Mouse (Mus musculus) stomach, embryonic 16.5 days (tissue): ENCODE measurements at regions not wholly inside any gene's neighbourhood (a gene's known extent, or its start where the extent isn't known, plus 50 kb on each side); places are given as distances from the start of the nearest gene placed in this dataset.

Experiments
- ATAC-seq: fragments of 200-750 bp; cut with Nextera tagmentation; 2 replicates; pipeline ENCODE4 v1.8.0; 2017; ENCODE audit warnings: moderate number of reproducible peaks, moderate TSS enrichment; ENCODE audit not compliant: insufficient read depth, low FRiP score
- H3K27ac ChIP-seq: fragments of 300-500 bp; sonication (generic); 2 replicates; pipeline ENCODE4 v1.5.1; 2014; ENCODE audit warnings: low read length
- H3K27me3 ChIP-seq: fragments of 300-500 bp; sonication (generic); 2 replicates; pipeline ENCODE4 v1.6.1; 2014; ENCODE audit warnings: low read length, control low read depth, mixed read lengths; ENCODE audit not compliant: control insufficient read depth, insufficient read depth
- H3K36me3 ChIP-seq: fragments of 300-500 bp; sonication (generic); 2 replicates; pipeline ENCODE4 v1.6.1; 2014; ENCODE audit warnings: low read length; ENCODE audit not compliant: control insufficient read depth, insufficient read depth
- H3K4me1 ChIP-seq: fragments of 300-500 bp; sonication (generic); 2 replicates; pipeline ENCODE4 v1.6.1; 2014; ENCODE audit warnings: low read length, control low read depth, mixed read lengths; ENCODE audit not compliant: control insufficient read depth, insufficient read depth
- H3K4me2 ChIP-seq: fragments of 300-500 bp; sonication (generic); 2 replicates; pipeline ENCODE4 v1.6.1; 2014; ENCODE audit warnings: low read depth, low read length, mixed read lengths
- H3K4me3 ChIP-seq: fragments of 300-500 bp; sonication (generic); replicated peaks from 2 replicates; pipeline ENCODE4 v1.5.1; 2014; ENCODE audit warnings: mild to moderate bottlenecking, low read length
- H3K9ac ChIP-seq: fragments of 300-500 bp; sonication (generic); 2 replicates; pipeline ENCODE4 v1.6.1; 2014; ENCODE audit warnings: low read length
- H3K9me3 ChIP-seq: fragments of 300-500 bp; sonication (generic); replicated peaks from 2 replicates; pipeline ENCODE4 v1.6.1; 2016; ENCODE audit warnings: low read length, control low read depth; ENCODE audit not compliant: control insufficient read depth
- WGBS: fragments of 180-500 bp; shearing (Covaris S2); extraction: QIAGEN DNeasy Blood & Tissue Kit; methylation state at CpG from one replicate; pipeline ENCODE4 v1.1.7; 2014; 5-methylcytosine and 5-hydroxymethylcytosine counted together

DNA sequence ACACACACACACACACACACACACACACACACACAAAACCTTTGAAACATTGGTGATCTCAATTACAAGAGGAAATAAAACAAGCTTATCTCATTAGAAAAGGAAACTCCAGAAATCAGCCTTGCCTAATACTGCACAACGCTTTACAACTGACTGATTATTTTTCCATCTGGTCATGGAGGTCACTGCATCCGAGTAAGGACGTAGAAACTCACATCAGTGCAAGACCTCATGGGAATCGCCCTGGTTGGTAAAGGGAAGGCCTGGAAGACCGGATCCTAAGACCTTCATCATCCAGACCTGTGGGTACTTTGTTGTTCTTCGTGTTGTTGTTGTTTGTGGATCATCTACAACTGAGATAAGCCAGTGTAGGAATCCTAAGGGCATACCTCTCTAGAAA, 77.8 kb upstream of the Sestd1 start:
- no peaks in the 10 kb centered on the region for H3K9me3 ChIP-seq
- no peaks in the 10 kb centered on the region for H3K36me3 ChIP-seq
- no peak overlapping the region for H3K9ac ChIP-seq
- no peak overlapping the region for H3K4me2 ChIP-seq
- 78% methylated on average over 6 of the region's 6 CpGs for WGBS
- no peak for ATAC-seq
- H3K4me1 ChIP-seq, result no peaks in the 10 kb centered on the region
- H3K4me3 ChIP-seq, result no peak overlapping the region
- H3K27me3 ChIP-seq, result no peaks in the 10 kb centered on the region
- H3K27ac ChIP-seq, result no peak overlapping the region

DNA sequence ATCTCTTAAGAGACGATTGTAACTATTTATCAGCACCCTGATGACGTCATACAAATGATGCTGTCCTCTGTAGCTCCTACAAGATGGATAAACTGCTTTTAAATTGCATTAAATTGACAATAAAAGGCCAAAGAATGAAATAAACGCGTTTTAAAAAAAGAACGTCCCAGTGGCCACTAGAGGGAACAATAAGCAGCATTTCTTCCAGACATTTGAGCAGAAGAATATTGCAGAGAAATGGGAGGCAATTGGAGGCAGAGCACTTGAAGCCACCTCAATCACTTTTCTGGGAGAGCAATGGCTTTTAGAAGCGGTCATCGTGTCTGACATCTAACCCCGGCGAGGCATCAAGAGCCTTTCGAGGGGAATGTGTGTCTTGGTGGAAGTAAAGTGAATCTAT, 76.4 kb upstream of the Sestd1 start:
- H3K27ac ChIP-seq, result no peak overlapping the region
- H3K4me2 ChIP-seq, result no peak overlapping the region
- no peak overlapping the region for H3K4me3 ChIP-seq
- WGBS, result 63% methylated on average over 10 of the region's 10 CpGs
- no peaks in the 10 kb centered on the region for H3K9me3 ChIP-seq
- no peak overlapping the region for H3K9ac ChIP-seq
- H3K4me1 ChIP-seq, result 0 out of 2 replicates have a peak, but pooled peaks cover 2% of the 10 kb centered on the region
- ATAC-seq, result no peak
- no peaks in the 10 kb centered on the region for H3K27me3 ChIP-seq
- no peaks in the 10 kb centered on the region for H3K36me3 ChIP-seq

DNA sequence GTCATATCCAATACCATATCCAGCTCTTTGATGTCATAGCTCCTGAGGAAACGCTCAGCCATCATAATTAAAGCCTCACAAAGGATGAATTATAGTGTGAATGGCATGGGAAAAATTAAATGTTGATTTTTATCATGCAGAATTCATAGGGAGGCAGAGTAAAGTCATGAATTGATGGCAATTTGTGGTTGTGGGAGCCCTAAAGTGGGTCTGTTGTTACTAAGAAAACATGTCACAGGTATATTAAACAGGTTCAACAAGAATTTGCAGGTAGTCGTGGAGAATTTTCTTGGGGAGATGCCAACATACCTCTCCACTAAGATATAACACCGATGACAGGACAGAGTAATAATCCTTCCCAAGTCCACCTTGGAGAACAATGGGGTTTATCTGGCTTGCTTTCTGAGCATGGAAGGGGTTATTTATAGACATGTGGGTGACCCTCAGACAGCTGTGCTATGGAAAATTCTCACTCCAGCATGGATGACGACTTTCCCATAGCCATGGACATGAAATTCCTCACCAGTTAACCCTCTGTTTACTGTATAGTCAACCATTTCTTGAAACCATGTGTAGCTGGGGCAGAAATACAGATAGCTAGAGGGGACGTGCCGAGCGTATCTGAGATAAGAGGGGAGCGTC, 71.7 kb upstream of the Sestd1 start:
- Histone ChIP-seq H3K4me3 (no peak overlapping the region), H3K36me3 (no peaks in the 10 kb centered on the region), H3K4me1 (0 out of 2 replicates have a peak, but pooled peaks cover 2% of the 10 kb centered on the region), H3K4me2 (no peak overlapping the region), H3K9me3 (0 out of 2 replicates have a peak, but pooled peaks cover under 1% of the 10 kb centered on the region), H3K9ac (no peak overlapping the region), H3K27ac (no peak overlapping the region), H3K27me3 (no peaks in the 10 kb centered on the region)
- WGBS, result 65% methylated on average over 8 of the region's 8 CpGs
- ATAC-seq, result no peak

DNA sequence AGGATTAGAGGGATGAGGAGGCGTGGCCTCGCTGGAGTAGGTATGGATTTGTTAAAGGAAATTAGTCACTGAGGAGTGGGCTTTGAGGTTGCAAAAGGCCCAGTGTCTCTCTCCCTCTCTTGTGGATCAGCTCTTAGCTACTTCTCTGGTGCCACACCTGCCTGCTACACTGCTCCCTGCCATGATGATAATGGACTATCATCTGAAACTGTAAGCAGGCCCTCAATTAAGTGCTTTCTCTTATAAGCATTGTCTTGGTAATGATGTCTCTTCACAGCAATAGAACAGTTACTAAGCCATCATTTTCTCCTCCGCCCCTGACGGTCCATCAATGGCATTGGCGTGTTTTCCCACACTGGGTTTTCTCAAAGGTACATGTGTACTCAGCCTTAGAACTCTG, 66.6 kb upstream of the Sestd1 start:
- ATAC-seq, result no peak

DNA sequence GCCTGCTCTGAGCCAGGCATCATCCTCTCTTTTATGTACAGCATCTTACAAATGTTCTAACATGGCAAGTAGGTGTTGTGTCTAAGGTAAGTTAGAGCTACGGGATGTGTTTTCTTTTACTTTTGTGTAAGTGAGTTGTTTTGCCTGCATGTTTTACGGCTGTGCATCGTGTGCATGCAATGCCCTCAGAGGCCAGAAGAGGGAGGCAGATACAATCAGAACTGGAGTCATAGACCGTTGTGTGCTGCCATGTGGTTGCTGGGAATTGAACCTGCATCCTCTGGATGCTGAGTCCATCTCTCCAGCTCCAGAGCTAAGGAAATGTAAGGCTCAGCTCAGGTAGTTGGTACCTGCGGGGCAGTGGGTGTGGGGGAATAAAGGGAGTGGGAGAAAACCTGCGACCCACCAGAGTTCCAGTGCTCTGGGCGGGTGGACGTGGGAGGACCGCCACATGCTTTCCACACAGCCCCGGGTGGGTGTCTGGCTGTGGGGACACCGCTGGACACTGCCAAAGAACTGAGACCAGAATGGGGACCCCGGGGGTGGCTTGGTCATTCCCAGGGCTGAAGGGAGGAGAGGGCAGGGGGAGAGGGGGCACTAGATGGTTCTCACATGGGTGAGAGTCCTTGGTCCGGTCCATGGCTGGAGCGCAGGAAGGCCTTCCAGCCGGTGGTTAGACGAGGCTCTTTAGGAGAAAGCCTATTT, 63.5 kb upstream of the Sestd1 start:
- Histone ChIP-seq H3K4me1 (no peaks in the 10 kb centered on the region), H3K9me3 (0 out of 2 replicates have a peak, but pooled peaks cover 4% of the 10 kb centered on the region), H3K27ac (no peak overlapping the region), H3K9ac (no peak overlapping the region), H3K27me3 (no peaks in the 10 kb centered on the region), H3K4me3 (no peak overlapping the region), H3K36me3 (no peaks in the 10 kb centered on the region), H3K4me2 (no peak overlapping the region)
- WGBS, result 91% methylated on average over 16 of the region's 16 CpGs
- no peak for ATAC-seq

More for the DNA sequence above, 66.6 kb upstream of the Sestd1 start:
- Histone ChIP-seq H3K27me3 (no peaks in the 10 kb centered on the region), H3K4me3 (no peak overlapping the region), H3K4me2 (no peak overlapping the region), H3K9me3 (0 out of 2 replicates have a peak, but pooled peaks cover 4% of the 10 kb centered on the region), H3K4me1 (no peaks in the 10 kb centered on the region), H3K9ac (no peak overlapping the region), H3K36me3 (no peaks in the 10 kb centered on the region), H3K27ac (no peak overlapping the region)
- 95% methylated on average over 5 of the region's 5 CpGs for WGBS

DNA sequence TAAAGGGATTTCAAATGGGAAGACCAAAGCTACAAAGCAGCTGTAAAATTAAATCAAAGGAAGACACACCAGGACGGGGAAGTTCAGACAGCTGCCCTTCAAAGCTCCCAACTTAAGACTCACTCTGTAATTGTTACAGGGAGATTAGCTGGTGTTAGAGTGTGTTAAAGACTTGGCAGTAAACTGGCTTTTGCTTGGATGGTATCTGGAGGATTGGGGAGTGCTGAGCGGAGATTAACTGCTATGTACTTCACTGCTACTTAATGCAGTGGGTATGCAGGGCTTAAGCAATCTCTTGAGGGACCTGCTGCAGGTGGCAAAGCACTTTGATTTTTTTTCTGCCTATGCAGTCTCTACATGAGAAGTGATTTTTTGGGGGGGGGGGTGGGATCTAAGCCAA, 62.0 kb upstream of the Sestd1 start:
- no peak overlapping the region for H3K4me3 ChIP-seq
- H3K4me1 ChIP-seq, result no peaks in the 10 kb centered on the region
- no peaks in the 10 kb centered on the region for H3K27me3 ChIP-seq
- ATAC-seq, result no peak
- no peak overlapping the region for H3K27ac ChIP-seq
- WGBS, result 51% methylated on average over 2 of the region's 2 CpGs
- no peak overlapping the region for H3K4me2 ChIP-seq
- no peak overlapping the region for H3K9ac ChIP-seq
- H3K9me3 ChIP-seq, result 0 out of 2 replicates have a peak, but pooled peaks cover 4% of the 10 kb centered on the region
- H3K36me3 ChIP-seq, result no peaks in the 10 kb centered on the region

DNA sequence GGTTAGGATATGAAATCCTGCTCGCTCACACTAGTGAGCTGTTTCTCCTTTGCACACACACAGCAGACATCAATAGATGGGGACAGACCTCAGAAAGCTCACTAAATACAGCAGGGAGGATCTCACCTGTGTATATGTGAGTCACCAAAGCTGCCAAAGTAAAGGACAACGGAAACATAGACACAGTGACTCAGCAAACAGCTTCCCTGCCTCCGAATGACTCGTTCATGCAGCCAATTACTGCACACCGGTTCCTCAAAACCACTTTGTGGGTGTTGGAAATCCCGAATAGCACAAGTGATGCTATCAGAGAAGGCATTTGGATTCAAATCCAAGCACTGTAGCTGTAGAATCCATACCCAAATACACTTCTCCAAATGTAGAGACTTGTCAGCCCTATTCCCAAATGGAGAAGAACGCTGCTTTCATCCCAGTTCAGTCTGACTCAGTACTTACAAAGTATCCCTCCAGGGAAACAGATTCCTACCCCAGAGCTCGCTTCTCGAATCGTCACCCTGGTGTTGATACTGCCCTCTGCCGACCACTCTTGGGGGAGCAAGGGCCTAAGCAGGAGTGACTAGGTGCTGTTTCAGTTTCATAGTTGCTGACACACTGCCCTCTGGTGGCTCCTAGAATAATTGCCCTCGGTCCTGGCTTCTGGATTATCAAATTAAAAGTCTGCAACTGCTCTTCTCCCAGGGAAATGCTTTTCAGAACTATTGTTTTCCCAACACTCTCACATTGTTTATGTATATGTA, 61.4 kb upstream of the Sestd1 start:
- Histone ChIP-seq H3K36me3 (no peaks in the 10 kb centered on the region), H3K4me2 (peak overlapping the region; percentile 3; the same call in 1 of the 2 replicates), H3K9ac (no peak overlapping the region), H3K9me3 (no peaks in the 10 kb centered on the region), H3K27me3 (no peaks in the 10 kb centered on the region), H3K4me3 (no peak overlapping the region), H3K27ac (no peak overlapping the region), H3K4me1 (no peaks in the 10 kb centered on the region)
- peak; percentile 47; the same call in 1 of the 2 replicates for ATAC-seq
- 39% methylated on average over 12 of the region's 12 CpGs for WGBS

DNA sequence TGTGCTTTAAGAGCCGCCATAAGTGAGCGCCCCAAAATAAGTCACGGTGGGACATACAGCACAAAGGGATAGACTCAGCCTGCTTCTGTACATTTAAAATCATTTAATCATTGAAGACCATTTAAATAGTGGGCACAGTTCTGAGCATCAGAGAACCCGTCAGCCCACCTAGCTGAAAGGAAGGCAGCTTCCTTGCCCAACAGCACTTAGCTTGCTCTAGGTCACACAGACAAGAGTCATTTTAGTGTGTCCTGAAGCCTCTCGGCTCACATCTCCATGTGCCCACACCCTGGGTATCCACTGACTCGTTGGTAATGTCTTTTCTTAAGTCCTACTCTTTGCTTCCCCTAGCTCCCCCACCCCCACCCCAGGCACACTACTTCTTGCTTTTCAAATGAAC, 59.7 kb upstream of the Sestd1 start:
- 81% methylated on average over 6 of the region's 6 CpGs for WGBS
- no peaks in the 10 kb centered on the region for H3K9me3 ChIP-seq
- no peaks in the 10 kb centered on the region for H3K4me1 ChIP-seq
- H3K9ac ChIP-seq, result no peak overlapping the region
- no peak overlapping the region for H3K27ac ChIP-seq
- no peaks in the 10 kb centered on the region for H3K27me3 ChIP-seq
- no peaks in the 10 kb centered on the region for H3K36me3 ChIP-seq
- H3K4me2 ChIP-seq, result no peak overlapping the region
- ATAC-seq, result no peak
- no peak overlapping the region for H3K4me3 ChIP-seq
